Mouse (Mus musculus) lung, postnatal 0 days (tissue): ENCODE measurements around the gene Hpse2.

Source experiments
- CTCF ChIP-seq: IDR thresholded peaks from 2 replicates; pipeline ENCODE4 v1.5.1; 2016; ENCODE audit warnings: antibody characterized with exemption, mild to moderate bottlenecking
- EP300 ChIP-seq: IDR thresholded peaks from 2 replicates; pipeline ENCODE4 v1.6.1; 2016; ENCODE audit warnings: antibody characterized with exemption, mild to moderate bottlenecking, control low read depth

DNA sequence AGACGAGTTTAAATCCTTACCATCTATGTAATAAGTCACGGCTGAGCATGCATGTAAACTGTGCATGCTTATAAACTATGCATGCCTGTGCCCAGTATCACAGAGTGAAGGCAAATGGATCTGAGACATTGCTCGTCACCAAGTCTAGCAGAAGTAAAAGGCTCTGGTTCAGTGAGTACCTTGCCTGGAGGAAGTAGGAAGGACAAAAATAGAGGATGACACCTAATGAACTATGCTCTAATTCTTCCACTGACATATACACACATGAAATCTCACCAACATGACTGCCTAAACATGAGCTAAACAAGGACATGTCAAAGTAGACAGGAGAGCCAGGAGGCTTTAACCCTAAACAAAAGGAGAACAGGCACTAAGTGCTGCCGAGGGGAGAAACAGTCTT is 391.7 kb downstream of the Hpse2 start:
- TF ChIP-seq EP300 (no peak), CTCF (no peak)
